Mouse (Mus musculus): Measurements from ENCODE around the gene Wdr63. TPM values are rescaled to one million over a fixed set of nuclear protein-coding genes. Genes with fewer than 3 reads are reported as not detected.
"Not testable (repeated sequence)": the region's sequence is repeated elsewhere in the genome, so short reads cannot be mapped to it uniquely, and the experiment has no call there.

The Wdr63 gene
- total RNA-seq, 2 experiments from 2014 or later = 0.39 to 0.50 TPM

DNA sequence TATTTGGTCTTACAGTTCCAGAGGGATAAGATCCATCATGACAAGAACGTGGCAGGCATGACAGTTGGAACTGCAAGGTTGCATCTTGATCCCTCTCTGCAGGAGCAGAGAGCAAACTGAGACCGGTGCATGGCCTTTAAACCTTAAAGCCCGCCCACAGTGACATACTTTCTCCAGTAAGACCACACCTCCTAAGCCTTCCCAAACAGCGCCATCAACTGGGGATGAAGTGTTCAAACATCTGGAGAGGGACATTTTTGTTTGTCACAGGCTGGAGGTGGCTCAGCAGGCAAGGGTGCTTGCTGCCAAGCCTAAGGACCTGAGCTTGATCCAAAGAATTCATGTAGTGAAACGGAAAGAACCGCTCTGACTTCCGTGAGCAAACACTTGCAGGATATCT lies 83.2 kb downstream of the Wdr63 start:
- no peak for DNase-seq (ENCODE audit: low spot score in 2 of 2)
- intact Hi-C loops (cut with DNase I) = no loop called here

DNA sequence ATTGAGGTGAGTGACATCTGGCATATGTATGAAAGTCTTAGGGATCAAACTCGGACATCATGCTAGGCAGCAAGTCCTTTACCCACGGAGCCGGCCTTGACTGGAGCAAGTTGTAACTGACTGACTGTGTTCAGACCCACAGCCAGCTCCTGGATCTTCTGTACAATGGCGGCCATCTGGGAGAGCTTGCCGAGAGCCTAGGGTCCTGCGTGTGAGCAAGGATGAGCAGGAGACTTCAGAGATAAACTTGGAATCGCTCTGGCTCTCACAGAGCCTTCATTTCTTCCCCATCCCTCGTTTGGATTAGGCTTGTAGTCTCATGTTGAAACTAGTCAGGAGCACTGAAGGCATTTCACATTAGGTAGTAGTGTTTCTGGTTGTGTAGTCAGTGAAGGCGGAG lies 85.7 kb downstream of the Wdr63 start:
- no peak for DNase-seq (ENCODE audit: low spot score in 2 of 2)
- intact Hi-C loops (cut with DNase I) = no loop called here

DNA sequence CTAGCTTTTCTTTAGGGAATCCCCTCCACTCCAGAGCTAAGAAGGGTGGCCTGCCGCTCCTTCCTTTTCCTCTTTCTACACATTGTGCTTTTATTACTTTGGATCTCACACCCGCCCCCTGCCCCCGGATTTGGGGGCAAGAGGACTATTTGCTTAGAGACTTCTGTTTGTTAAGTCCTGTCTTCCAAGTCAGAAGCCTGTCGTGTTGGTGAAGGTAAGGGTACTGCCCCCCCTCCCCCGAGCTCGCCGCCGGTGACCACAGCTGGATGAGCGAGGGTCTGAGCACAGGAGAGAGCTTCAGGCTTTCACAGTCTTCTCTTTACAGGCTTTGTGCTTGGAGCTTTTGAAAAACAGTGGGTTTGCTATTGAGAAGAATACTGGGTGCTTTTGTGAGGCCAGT lies 90.4 kb downstream of the Wdr63 start:
- intact Hi-C loops (cut with DNase I) = no loop called here
- no peak for DNase-seq (ENCODE audit: low spot score in 2 of 2)

DNA sequence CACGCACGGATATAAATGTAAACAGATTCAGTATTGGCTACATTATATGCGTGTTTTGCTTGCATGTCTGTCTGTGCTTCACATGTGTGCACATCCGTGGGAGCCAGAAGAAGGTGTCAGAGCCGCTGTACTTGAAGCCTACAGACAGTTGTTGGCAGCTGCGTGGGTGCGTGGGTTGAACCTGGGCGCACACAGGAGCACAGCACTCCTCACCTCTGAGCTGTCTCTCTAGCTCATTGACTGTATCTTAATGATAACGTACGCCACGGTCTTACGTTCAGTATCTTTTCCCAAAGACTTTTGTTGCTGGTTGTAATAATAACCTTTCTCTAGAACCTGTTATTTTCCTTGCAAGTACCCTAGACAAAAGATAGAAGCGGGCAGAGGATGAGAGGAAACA lies 91.0 kb downstream of the Wdr63 start:
- intact Hi-C loops (cut with DNase I) = no loop called here
- DNase-seq (ENCODE audit: low spot score in 2 of 2) = no peak

DNA sequence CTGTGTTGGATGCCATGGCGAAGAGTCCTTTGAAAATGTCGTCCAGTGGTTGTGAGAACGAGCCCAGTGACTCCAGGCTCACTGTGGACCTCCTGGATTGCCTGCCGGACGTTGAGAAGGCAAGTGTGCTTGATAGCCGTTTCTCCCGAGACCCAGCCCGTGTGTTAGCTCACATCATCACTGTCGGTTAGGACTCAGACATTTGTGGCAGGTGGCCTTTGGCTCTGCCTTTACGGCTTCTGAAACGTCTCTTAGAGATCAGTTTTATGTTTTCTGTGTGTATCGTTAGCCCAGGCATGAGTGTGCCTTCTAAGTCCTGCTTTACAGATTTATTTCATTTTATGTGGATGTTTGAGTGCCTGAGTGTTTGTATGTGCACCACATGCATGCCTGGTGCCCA lies 93.6 kb downstream of the Wdr63 start:
- DNase-seq (ENCODE audit: low spot score in 2 of 2) = no peak
- intact Hi-C loops (cut with DNase I) = no loop called here

DNA sequence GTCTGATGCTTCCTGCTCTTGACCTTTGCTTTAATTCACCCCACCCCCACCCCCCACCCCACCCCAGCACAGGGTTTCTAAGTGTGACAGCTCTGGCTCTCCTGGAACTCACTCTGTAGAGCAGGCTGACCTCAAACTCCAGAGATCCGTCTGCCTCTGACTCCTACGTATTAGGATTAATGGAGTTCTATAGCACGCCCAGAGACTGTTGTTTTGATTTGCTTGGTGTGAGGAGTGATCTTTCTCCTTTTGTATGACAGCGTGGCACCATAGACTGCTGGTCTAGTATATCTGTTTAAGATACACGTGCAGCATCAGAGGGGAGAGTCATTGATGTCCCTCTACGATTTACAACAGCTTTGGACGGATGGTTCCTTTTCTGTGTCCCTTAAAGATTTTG lies 94.4 kb downstream of the Wdr63 start:
- intact Hi-C loops (cut with DNase I) = no loop called here
- no peak for DNase-seq (ENCODE audit: low spot score in 2 of 2)

DNA sequence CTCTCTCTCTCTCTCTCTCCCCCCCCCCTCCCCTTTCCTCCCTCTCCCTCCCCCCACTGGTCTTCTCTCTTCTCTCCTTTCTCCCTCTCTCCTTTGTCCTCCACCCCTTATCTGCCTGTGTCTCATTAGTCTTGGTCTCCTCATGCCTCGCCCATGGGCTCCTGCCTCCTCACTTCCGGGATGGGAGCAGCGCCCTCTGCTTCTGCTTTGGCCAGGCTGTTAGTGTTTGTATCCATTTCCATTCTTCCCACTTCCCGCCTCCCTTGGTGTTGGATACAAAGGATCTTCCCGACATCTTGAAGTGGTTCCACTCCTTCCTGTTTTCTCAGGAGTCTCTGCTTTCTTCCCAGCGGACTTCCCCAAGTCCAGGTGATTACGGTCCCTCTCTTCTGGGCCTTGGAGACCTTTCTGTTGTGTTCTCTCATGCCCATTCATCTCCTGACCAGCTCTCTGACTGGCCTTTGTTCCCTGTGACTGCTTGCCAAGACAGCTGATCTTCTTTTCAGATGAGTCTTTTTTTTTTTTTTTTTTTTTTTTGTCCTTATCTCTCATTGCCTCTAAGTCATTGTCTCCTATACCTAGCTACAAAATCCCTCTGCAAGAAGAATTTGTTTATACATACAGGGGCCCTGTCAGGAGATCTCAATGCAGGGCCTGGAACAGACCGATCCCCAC lies 96.2 kb downstream of the Wdr63 start:
- no peak for DNase-seq (ENCODE audit: low spot score in 2 of 2)
- intact Hi-C loops (cut with DNase I) = no loop called here

DNA sequence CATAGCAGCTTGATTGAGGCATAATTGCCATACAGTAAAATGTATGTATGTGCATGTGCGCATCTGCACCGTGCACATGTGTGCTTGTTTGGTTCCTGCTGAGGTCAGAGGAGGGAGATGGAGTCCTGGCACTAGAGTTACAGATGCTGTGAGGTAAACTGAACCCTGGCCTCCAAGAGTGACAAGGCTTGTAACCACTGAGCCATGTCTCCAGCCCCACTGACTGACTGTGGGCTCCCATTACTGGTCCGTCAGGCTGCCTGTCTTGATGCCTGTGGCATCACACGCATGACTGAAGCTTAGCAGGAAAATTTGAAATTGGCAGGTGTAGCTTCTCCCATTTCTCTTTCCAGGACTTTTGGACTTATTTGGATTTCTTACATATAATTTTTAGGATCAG lies 97.2 kb downstream of the Wdr63 start:
- intact Hi-C loops (cut with DNase I) = no loop called here
- DNase-seq (ENCODE audit: low spot score in 2 of 2) = no peak

DNA sequence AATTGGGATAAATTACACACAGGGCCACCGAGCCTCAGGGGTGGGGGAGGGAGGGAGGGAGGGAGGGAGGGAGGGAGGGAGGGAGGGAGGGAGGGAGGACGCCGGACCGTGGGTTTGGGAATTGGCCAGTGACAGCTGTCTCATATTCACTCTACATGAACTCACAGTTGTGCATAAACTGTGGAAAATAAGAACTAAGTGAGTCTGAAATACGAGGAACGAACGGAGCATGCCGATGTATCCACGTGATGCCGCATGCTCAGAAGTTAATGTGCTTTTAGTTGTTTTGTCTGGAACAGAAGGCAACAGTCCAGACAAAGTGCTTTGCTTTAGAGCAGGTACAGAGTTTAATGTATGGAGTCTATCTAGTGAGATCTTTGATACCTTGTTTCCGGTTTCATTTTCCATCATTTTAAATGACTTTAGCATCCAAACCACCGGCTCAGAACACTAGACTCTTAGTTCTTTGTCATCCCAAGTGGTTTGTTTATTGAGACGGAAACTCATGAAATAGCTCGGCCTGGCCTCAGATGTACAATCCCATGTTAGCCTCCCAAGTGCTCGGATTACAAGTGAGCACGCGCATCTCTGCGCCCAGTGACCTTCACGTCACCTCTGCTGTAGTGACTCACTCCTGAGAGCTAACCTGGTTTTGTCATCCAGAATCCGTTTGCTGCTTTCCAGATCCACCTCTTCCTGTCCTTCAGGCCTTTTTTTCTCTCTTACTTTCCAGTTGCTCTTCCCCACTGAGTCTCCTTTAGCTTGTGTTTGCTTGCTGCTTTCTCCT lies 97.9 kb downstream of the Wdr63 start:
- no peak for DNase-seq (ENCODE audit: low spot score in 2 of 2)
- intact Hi-C loops (cut with DNase I) = no loop called here

DNA sequence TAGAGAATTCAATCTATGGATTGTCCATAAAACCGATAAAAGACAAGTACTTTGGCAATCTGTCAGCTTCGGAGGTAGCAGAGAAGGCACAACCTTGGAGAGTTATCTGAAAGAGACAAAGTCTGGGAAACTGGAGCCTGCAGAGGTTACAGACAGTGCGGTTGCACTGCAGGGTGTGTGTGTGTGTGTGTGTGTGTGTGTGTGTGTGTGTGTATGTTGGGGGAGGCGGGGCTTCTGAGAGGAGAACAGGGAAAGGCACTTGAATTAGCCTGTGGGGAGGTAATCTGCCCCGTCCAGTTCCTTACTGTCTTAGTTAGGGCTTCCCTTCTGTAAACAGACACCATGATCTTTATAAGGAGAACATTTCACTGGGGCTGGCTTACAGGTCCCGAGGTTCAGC lies 100.1 kb downstream of the Wdr63 start:
- DNase-seq (ENCODE audit: low spot score in 2 of 2) = no peak
- intact Hi-C loops (cut with DNase I) = no loop called here

DNA sequence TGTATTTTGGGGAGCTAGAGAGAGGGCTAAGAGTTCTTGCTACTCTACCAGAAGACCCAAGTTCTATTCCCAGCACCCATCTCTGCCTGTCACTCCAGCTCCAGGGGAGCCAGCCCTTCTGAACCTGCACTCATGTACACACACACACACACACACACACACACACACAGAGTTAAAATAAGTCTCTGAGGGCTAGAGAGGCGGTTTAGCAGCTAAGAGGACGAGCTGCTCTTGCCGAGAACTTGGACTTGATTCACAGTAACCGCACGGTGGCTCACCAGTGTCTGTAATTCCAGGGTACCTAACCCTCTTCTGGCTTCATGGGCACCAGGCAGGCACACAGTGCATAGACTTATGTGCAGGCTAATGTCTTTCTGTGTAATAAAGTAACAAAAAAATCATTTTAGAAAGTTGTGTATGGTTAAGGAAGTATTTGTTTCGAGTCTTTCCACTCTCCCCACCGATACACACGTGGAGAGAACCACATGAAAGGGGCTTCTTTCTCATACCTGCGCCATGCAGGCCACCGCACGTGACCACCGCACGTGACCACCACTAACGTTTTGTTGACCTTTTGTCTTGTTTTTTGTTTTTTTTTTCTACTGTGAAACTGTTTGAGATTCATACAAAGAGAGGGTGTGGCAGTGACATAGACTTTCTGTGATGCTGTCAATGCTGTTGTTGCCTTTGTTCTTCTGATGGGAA lies 103.4 kb downstream of the Wdr63 start:
- DNase-seq (ENCODE audit: low spot score in 2 of 2) = no peak
- intact Hi-C loops (cut with DNase I) = no loop called here

DNA sequence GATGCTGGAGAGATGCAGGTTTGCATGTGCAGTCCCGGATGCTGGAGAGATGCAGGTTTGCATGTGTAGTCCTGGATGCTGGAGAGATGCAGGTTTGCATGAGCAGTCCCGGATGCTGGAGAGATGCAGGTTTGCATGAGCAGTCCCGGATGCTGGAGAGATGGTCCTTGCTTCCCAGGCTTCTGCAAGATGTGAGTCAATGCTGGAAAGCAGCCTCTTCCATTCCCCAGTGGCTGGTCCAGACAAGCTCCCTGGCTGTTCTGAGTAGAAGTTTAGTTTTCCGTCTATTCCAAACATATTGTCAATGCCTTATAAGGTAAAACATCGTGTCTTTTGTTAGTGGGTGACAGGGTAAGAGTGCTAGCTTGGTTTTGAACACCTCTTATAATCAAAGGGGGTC lies 111.4 kb downstream of the Wdr63 start:
- DNase-seq (ENCODE audit: low spot score in 2 of 2); intact Hi-C loops (cut with DNase I): not testable (repeated sequence)

DNA sequence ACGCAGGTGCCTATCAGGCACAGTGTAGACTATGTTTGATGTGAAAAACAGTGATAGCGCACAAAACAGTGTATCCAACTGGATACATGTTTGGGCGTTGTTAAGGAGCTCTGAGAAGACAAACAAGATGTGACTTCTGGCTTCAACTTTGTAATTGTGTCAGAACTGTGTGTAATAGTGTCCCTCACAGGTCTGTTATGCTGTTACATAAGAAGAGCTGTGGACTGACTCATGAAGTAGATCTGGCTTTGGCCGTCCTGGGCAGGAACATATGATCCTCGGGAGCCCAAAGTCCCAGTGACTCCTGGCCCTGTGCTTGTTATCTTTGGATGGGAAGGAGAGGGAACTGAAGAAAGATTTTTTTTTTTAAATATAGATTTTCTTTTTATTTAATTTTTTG lies 112.4 kb downstream of the Wdr63 start:
- intact Hi-C loops (cut with DNase I) = no loop called here
- no peak for DNase-seq (ENCODE audit: low spot score in 2 of 2)

DNA sequence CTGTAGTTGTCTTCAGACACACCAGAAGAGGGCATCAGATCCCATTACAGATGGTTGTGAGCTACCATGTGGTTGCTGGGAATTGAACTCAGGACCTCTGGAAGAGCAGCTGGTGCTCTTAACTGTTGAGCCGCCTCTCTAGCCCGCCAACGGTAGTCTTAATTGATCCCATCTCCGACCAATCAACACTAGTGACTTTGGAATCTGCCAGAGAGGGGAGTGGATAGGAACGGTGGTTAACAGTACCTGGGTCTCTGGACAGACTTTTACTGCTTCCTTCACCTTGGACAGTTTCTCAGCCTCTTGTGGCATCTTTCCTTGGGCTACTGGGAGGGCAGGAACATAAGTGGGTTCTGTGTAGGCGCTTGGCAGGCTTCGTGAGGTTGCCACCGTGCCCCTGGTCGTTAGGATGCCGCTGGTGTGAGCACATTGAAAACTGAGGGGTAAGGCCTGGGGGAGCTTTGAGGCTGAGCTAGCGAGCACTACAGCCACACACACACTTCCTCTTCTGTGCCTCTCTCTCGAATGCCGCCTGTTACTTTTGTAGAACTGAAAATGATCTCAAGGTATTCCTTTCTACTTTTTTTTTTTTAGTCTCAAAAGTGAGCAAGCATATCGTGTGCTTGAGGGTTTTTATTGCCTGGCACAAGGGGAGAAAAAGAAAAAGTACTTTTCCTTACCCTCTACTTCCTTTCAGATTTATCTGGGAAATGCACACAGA lies 114.3 kb downstream of the Wdr63 start:
- intact Hi-C loops (cut with DNase I) = no loop called here
- DNase-seq (ENCODE audit: low spot score in 2 of 2) = no peak

DNA sequence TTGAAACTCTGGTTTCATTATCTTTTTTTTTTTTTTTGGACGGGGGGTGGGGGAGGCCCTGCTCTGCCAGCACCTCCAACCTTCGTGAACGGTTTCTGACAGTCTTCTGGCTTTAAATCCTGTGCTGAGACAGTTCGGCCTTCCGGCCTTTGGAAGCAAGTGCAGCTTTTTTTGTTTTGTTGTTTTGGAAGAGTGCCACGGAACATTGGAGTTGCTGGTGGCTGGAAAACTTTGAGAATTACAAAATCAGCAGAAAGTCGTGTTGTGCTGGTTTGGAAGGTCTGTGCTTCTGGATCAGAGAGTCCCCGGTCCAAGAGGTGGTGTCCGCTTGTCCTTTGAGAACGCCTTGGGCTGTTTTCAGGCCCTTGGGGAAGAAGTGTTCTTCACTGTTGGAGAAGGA lies 115.1 kb downstream of the Wdr63 start:
- intact Hi-C loops (cut with DNase I) = no loop called here
- peak in 1 of 2 experiments; percentile 30 for DNase-seq (ENCODE audit: low spot score in 2 of 2)

DNA sequence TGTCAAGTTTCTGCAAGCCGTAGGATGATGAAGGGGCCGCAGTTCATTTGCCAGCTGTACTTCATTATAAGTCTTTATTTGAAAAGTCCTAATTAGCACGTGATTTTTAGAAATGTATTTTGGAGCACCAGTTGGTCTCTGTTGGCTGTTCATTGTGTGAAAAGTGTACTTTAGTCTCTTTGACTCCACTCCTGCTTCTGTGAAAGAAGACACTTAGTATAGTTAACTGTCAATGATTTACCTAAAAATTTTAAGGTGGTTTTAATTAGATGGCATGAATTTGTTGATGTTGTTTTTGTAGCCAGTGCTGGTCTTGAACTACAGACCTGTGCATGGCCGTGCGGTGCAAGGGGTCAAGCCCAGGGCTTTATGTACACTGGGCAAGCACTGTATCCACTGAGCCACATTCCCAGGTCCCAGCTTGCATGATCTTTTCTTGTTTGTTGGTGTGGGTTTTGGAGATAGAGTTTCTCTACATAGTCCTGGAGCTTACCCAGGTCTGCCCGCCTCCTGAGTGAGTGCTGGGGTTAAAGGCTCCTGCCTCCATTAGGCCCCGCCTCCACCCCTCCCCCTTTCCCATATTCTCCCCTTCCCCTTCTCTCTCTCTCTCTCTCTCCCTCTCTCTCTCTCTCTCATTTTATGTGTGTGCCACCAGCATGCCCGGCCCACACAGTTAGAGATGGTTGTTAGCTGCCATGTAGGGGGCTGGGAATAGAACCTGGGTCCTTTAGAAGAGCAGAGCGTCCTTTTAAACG lies 115.8 kb downstream of the Wdr63 start:
- intact Hi-C loops (cut with DNase I) = no loop called here
- DNase-seq (ENCODE audit: low spot score in 2 of 2) = no peak

DNA sequence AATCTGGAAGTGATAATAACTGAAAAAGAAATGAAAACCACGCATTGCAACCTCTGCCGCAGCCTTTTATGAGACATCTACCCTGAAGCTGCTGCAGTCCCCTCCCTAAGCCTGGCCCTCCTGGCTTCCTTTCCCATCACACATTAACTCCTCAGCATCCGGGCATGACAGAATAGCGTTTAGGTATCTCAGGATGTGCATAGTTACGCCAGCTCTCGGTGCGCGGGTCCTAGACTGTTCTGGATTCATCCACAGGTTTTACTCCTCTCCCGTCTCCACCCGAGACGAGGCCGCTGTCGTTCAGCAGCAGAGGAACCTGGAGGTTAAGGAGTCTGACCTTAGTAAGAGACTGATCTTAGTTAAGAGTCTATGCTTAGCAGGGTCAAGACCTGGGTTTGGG lies 116.8 kb downstream of the Wdr63 start:
- intact Hi-C loops (cut with DNase I) = no loop called here
- DNase-seq (ENCODE audit: low spot score in 2 of 2) = no peak
